Mouse (Mus musculus): ENCODE data around the gene Ccnjl. TPM values are rescaled to one million over a fixed set of nuclear protein-coding genes. Genes with fewer than 3 reads are reported as not detected.

Gene Ccnjl
- polyA plus RNA-seq, 1 experiment from 2014 or later, result 36.3 TPM

GRCm38 (mm10) chr11:43563654-43564244 lies 35.2 kb downstream of the Ccnjl start:
- WGBS, result 78% methylated on average over 10 of the region's 10 CpGs
- peaks cover 39% of the 10 kb centered on the region for H3K4me1 ChIP-seq
- no peak overlapping the region for H3K4me3 ChIP-seq
- H3K36me3 ChIP-seq, result peaks cover 67% of the 10 kb centered on the region
- H3K27ac ChIP-seq, result peak overlapping the region; percentile 25; the same call in 1 of the 2 replicates
- no peaks in the 10 kb centered on the region for H3K9me3 ChIP-seq (replicated peaks)
- H3K27me3 ChIP-seq (ENCODE audit: low read depth, poor library complexity, severe bottlenecking), result no peaks in the 10 kb centered on the region
- no peak for DNase-seq (ENCODE audit: low spot score)

- Histone ChIP-seq H3K27ac (peak overlapping the region; percentile 67), H3K4me3 (no peak overlapping the region), H3K27me3 (ENCODE audit: low read depth, poor library complexity, severe bottlenecking) (no peaks in the 10 kb centered on the region), H3K36me3 (peaks cover 65% of the 10 kb centered on the region), H3K4me1 (peaks cover 32% of the 10 kb centered on the region), H3K9me3 (replicated peaks) (no peaks in the 10 kb centered on the region)
- 11% methylated on average over 2 of the region's 2 CpGs for WGBS
- no peak for DNase-seq (ENCODE audit: low spot score)
Measured at GRCm38 (mm10) chr11:43565414-43565813, 36.8 kb downstream of the Ccnjl start.

- Histone ChIP-seq H3K4me1 (peaks cover 32% of the 10 kb centered on the region), H3K4me3 (no peak overlapping the region), H3K27ac (peak overlapping the region; percentile 67), H3K36me3 (peaks cover 64% of the 10 kb centered on the region), H3K9me3 (replicated peaks) (no peaks in the 10 kb centered on the region), H3K27me3 (ENCODE audit: low read depth, poor library complexity, severe bottlenecking) (no peaks in the 10 kb centered on the region)
- WGBS, result 3% methylated on average over 8 of the region's 8 CpGs
- no peak for DNase-seq (ENCODE audit: low spot score)
Measured at GRCm38 (mm10) chr11:43565852-43566251, 37.3 kb downstream of the Ccnjl start.

- no peaks in the 10 kb centered on the region for H3K27me3 ChIP-seq (ENCODE audit: low read depth, poor library complexity, severe bottlenecking)
- peak overlapping the region; percentile 67 for H3K27ac ChIP-seq
- peaks cover 32% of the 10 kb centered on the region for H3K4me1 ChIP-seq
- H3K4me3 ChIP-seq, result no peak overlapping the region
- no peak for DNase-seq (ENCODE audit: low spot score)
- H3K9me3 ChIP-seq (replicated peaks), result no peaks in the 10 kb centered on the region
- H3K36me3 ChIP-seq, result peaks cover 60% of the 10 kb centered on the region
- WGBS, result 66% methylated on average over 5 of the region's 5 CpGs
Measured at GRCm38 (mm10) chr11:43566696-43567095, 38.1 kb downstream of the Ccnjl start.

GRCm38 (mm10) chr11:43568263-43568662 lies 39.7 kb downstream of the Ccnjl start:
- DNase-seq (ENCODE audit: low spot score), result no peak
- Histone ChIP-seq H3K4me1 (peaks cover 30% of the 10 kb centered on the region), H3K27ac (no peak overlapping the region), H3K4me3 (no peak overlapping the region), H3K27me3 (ENCODE audit: low read depth, poor library complexity, severe bottlenecking) (no peaks in the 10 kb centered on the region), H3K36me3 (peaks cover 58% of the 10 kb centered on the region), H3K9me3 (replicated peaks) (no peaks in the 10 kb centered on the region)
- WGBS, result 70% methylated on average over 5 of the region's 5 CpGs

- Histone ChIP-seq H3K4me1 (peaks cover 24% of the 10 kb centered on the region), H3K36me3 (peaks cover 59% of the 10 kb centered on the region), H3K27ac (peak overlapping the region; percentile 51; the same call in 1 of the 2 replicates), H3K4me3 (no peak overlapping the region), H3K27me3 (ENCODE audit: low read depth, poor library complexity, severe bottlenecking) (no peaks in the 10 kb centered on the region), H3K9me3 (replicated peaks) (no peaks in the 10 kb centered on the region)
- 88% methylated on average over 5 of the region's 5 CpGs for WGBS
- no peak for DNase-seq (ENCODE audit: low spot score)
Measured at GRCm38 (mm10) chr11:43569188-43569587, 40.6 kb downstream of the Ccnjl start.

- H3K4me1 ChIP-seq, result peaks cover 24% of the 10 kb centered on the region
- no peaks in the 10 kb centered on the region for H3K27me3 ChIP-seq (ENCODE audit: low read depth, poor library complexity, severe bottlenecking)
- no peak overlapping the region for H3K4me3 ChIP-seq
- H3K36me3 ChIP-seq, result peaks cover 56% of the 10 kb centered on the region
- peak overlapping the region; percentile 51; the same call in 1 of the 2 replicates for H3K27ac ChIP-seq
- 83% methylated on average over 11 of the region's 11 CpGs for WGBS
- DNase-seq (ENCODE audit: low spot score), result no peak
- H3K9me3 ChIP-seq (replicated peaks), result no peaks in the 10 kb centered on the region
Measured at GRCm38 (mm10) chr11:43569595-43569994, 41.0 kb downstream of the Ccnjl start.

GRCm38 (mm10) chr11:43575061-43575375 lies 46.4 kb downstream of the Ccnjl start:
- no peaks in the 10 kb centered on the region for H3K27me3 ChIP-seq (ENCODE audit: low read depth, poor library complexity, severe bottlenecking)
- no peak for DNase-seq (ENCODE audit: low spot score)
- H3K36me3 ChIP-seq, result peaks cover 56% of the 10 kb centered on the region
- no peaks in the 10 kb centered on the region for H3K9me3 ChIP-seq (replicated peaks)
- peak overlapping the region; percentile 83 for H3K27ac ChIP-seq
- peaks cover 14% of the 10 kb centered on the region for H3K4me1 ChIP-seq
- 0 out of 2 replicates have a peak overlapping the region, but pooled peaks have one; percentile 14 for H3K4me3 ChIP-seq
- 19% methylated on average over 3 of the region's 3 CpGs for WGBS

GRCm38 (mm10) chr11:43575376-43576151 lies 47.0 kb downstream of the Ccnjl start:
- Histone ChIP-seq H3K36me3 (peaks cover 56% of the 10 kb centered on the region), H3K4me3 (0 out of 2 replicates have a peak overlapping the region, but pooled peaks have one; percentile 14), H3K4me1 (peaks cover 14% of the 10 kb centered on the region), H3K27me3 (ENCODE audit: low read depth, poor library complexity, severe bottlenecking) (no peaks in the 10 kb centered on the region), H3K27ac (peak overlapping the region; percentile 83), H3K9me3 (replicated peaks) (no peaks in the 10 kb centered on the region)
- peak; percentile 50 for DNase-seq (ENCODE audit: low spot score)
- 7% methylated on average over 9 of the region's 9 CpGs for WGBS

GRCm38 (mm10) chr11:43577713-43578478 lies 49.3 kb downstream of the Ccnjl start:
- H3K27me3 ChIP-seq (ENCODE audit: low read depth, poor library complexity, severe bottlenecking), result no peaks in the 10 kb centered on the region
- H3K36me3 ChIP-seq, result peaks cover 64% of the 10 kb centered on the region
- 55% methylated on average over 11 of the region's 11 CpGs for WGBS
- H3K4me1 ChIP-seq, result peaks cover 14% of the 10 kb centered on the region
- no peaks in the 10 kb centered on the region for H3K9me3 ChIP-seq (replicated peaks)
- no peak overlapping the region for H3K27ac ChIP-seq
- no peak overlapping the region for H3K4me3 ChIP-seq
- DNase-seq (ENCODE audit: low spot score), result no peak

GRCm38 (mm10) chr11:43585211-43586005 lies 56.8 kb downstream of the Ccnjl start:
- Histone ChIP-seq H3K4me1 (peaks cover 13% of the 10 kb centered on the region), H3K4me3 (no peak overlapping the region), H3K27ac (no peak overlapping the region), H3K36me3 (peaks cover 89% of the 10 kb centered on the region), H3K27me3 (ENCODE audit: low read depth, poor library complexity, severe bottlenecking) (no peaks in the 10 kb centered on the region), H3K9me3 (replicated peaks) (no peaks in the 10 kb centered on the region)
- no peak for DNase-seq (ENCODE audit: low spot score)
- WGBS, result 95% methylated on average over 22 of the region's 22 CpGs

GRCm38 (mm10) chr11:43586324-43587090 lies 57.9 kb downstream of the Ccnjl start, which contains the start of gene 4933415A04Rik:
Gene 4933415A04Rik (plus strand): TSS chr11:43587040.
- Histone ChIP-seq H3K9me3 (replicated peaks) (no peaks in the 10 kb centered on the region), H3K4me3 (no peak within 1 kb of the TSS), H3K36me3 (peaks cover 78% of the 10 kb centered on the region), H3K4me1 (peaks cover 13% of the 10 kb centered on the region), H3K27ac (no peak within 1 kb of the TSS), H3K27me3 (ENCODE audit: low read depth, poor library complexity, severe bottlenecking) (no peaks in the 10 kb centered on the region)
- 81% methylated on average over 7 of the region's 7 CpGs for WGBS
- DNase-seq (ENCODE audit: low spot score), result peak; percentile 72

Measured in limb, embryonic 10.5 days (tissue).